Mouse (Mus musculus): Measurements from ENCODE around the gene Dlst.

The Dlst gene

GRCm38 (mm10) chr12:85182898-85183297 lies 72.3 kb downstream of the Dlst start:
- peak; percentile 52 to 68 for DNase-seq

- no peak for DNase-seq
Observed at GRCm38 (mm10) chr12:85184118-85184517, 73.5 kb downstream of the Dlst start.

Data from cerebellum, postnatal 10 days (tissue).